Mouse (Mus musculus) neural tube, embryonic 10.5 days (tissue): ENCODE data around the gene Slc6a11.

Source experiments
- DNase-seq: peaks from one replicate; pipeline ENCODE4 v3.0.0-alpha.2; 2017; ENCODE audit warnings: low spot score; ENCODE audit errors: extremely low spot score

Slc6a11 gene

GRCm38 (mm10) chr6:114264426-114264825, 133.4 kb downstream of the Slc6a11 start:
- no peak for DNase-seq

- DNase-seq, result no peak
Measured at GRCm38 (mm10) chr6:114266273-114266672, 135.2 kb downstream of the Slc6a11 start.

GRCm38 (mm10) chr6:114267979-114268378, 136.9 kb downstream of the Slc6a11 start:
- DNase-seq, result no peak

GRCm38 (mm10) chr6:114269589-114269988, 138.5 kb downstream of the Slc6a11 start:
- DNase-seq, result no peak

DNA sequence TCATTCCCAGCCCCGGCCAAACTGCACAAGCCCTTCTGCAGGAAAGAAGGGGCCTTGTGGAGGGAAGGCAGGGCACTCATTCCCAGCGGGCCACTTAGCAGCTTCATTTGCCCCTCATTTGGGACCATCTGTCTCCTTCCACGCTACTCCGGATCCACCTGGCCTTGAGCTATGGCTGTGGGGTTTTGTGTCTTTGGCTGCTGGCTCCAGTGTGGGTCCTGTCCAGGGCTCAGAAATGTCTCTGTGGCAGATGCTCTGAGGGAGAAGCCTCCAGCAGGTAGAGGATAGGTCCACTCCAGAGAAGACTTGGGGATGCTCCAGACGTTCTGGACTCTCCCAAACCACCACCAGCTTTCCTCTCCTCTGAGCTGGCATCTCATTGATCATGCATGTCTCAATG, 139.8 kb downstream of the Slc6a11 start:
- DNase-seq, result no peak

GRCm38 (mm10) chr6:114272279-114272678, 141.2 kb downstream of the Slc6a11 start:
- DNase-seq, result no peak

GRCm38 (mm10) chr6:114273997-114274728, 143.1 kb downstream of the Slc6a11 start:
- DNase-seq, result no peak

DNA sequence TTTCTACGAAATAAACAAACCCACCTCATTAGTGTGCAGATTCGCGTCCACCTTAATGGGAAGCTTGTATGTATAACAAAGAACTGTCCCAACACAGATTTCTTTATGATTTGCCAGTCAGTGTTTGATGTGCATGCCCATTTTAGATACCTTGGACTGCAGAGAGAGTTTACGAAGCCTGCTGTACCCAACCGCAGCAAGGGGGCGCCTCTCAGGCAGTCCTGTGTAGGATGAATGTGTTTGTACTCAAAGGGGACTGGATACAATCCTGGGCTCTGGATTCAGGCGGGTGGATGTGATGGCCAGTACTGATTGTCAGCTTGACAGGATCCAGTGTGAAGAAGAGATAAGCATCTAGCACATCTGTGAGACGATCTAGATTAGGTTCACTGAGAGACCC, 144.8 kb downstream of the Slc6a11 start:
- no peak for DNase-seq

- peak; percentile 61 for DNase-seq
Measured at GRCm38 (mm10) chr6:114282469-114283277, 151.6 kb downstream of the Slc6a11 start, which contains the start of gene Slc6a1. Slc6a1 (plus strand) TSS chr6:114282635.

DNA sequence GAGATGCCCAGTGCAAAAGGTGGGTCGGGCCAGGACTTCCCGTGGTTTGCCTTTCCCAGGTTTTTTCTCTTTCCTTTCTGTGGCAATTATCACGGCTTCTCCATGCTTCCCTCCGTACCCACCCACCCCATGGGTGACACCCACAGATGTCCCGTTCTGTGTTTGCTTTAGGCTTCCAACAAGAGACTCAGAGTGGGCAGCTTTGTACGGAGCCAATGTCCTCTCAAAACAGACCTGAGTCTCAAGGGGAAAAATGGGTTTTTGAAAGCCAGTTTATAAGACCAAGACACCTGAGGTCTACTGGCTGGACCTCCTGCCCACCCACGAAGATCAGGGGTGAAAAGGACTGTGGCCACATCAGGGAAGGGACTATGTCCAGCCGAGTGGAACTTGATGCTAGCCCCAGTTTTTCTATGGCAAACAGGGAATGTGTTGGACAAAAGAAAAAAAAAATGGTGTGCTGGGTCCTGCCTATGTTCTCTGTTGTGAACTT, 152.3 kb downstream of the Slc6a11 start:
- no peak for DNase-seq

- DNase-seq, result peak; percentile 32
Measured at GRCm38 (mm10) chr6:114283927-114284703, 153.1 kb downstream of the Slc6a11 start.

DNA sequence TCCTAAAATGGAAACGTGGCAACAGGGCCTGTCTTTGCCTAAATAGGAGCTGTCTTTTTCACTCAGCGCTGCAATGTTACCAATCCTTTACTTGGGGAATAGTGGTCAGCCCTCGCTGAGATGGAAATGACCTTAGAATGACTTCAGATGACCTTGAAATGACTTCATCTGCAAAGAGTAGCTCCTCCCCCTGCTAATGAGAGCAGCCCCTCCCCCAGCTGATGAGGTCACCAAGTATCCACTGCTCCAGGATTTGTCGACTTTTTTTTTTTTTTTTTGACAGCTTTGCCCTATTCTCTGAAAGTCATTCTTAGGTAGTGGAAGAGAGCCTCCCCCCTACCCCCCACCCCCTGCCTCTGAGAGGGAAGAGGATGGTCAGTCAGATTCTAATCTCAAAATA, 154.4 kb downstream of the Slc6a11 start:
- no peak for DNase-seq

DNA sequence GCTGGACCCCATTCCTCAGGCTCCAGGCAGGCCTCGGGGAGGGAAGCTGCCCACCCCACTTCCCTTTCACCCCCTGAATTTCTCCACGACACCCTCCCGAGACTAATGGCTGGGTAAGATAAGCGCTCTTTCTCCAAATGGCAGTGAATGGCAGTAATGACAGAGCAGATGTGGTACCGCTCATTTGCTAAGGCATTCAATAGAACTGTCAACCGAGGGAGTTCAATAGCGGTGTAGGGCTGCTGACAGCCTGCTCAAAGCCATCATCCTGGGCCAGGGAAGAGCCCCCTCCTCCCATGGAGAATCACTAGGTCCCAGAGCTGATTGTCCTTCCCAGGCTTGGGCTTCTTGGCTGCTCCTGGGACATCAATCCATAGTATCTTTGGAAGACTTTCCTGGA, 158.1 kb downstream of the Slc6a11 start:
- DNase-seq, result no peak

- DNase-seq, result peak; percentile 62
Measured at GRCm38 (mm10) chr6:114290184-114290583, 159.1 kb downstream of the Slc6a11 start.

DNA sequence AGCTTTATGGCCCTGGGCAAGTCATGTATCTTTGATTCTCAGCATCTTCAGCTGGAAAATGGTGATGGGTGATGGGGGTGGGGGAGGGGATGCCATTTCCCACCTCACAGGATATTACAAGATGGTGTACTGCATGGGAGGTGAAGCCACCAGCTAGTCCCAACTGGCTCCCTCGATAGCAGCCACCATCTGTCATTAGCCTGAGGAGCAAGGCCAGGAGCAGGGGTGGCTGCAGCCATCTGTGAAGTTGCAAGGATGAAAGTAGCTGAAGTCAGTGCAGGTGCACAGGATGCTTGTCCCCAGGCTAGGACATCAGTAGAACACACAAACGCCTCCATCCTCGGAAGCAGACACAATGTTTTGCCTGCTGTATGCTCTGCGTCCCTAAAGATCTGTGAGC, 159.9 kb downstream of the Slc6a11 start:
- no peak for DNase-seq

DNA sequence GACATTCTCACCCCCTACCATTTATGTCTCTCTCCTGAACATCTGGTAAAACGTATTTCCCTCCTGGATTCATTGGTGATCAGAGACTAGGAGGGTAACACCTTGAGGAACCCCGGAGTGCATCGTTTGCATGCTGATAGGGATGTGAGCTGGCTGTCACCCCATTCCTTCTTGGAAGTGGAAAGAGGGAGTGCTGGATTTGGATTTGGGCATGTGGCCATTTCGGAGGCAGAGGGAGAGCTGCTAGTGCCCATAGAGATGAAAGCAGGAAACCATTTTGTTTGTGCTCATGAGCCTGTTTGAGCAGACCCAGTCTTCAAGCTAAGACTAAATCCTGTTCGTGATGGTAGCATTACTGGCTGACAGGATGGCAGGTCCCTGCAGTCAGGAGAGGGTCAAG, 160.4 kb downstream of the Slc6a11 start:
- DNase-seq, result no peak

- no peak for DNase-seq
Measured at GRCm38 (mm10) chr6:114293511-114293910, 162.5 kb downstream of the Slc6a11 start.

DNA sequence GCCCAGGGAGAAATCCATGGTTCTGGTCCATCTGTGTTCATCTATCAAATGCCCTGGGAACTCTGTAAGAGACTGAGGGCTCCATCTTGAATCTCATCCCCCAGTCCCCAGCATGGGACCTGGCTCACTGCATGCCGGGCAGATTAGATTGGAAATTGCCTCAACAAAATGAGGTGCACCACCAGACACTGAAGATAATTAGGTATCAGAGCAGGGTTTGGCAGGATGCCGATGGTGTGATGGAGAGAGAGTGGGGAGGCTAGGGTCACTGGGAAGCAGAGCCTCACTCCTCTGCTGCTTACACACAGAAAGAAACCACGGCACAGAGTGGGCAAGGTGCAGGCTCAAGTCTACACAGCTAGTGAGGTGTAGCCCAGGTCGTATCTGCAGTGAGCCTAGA, 164.0 kb downstream of the Slc6a11 start:
- DNase-seq, result no peak

DNA sequence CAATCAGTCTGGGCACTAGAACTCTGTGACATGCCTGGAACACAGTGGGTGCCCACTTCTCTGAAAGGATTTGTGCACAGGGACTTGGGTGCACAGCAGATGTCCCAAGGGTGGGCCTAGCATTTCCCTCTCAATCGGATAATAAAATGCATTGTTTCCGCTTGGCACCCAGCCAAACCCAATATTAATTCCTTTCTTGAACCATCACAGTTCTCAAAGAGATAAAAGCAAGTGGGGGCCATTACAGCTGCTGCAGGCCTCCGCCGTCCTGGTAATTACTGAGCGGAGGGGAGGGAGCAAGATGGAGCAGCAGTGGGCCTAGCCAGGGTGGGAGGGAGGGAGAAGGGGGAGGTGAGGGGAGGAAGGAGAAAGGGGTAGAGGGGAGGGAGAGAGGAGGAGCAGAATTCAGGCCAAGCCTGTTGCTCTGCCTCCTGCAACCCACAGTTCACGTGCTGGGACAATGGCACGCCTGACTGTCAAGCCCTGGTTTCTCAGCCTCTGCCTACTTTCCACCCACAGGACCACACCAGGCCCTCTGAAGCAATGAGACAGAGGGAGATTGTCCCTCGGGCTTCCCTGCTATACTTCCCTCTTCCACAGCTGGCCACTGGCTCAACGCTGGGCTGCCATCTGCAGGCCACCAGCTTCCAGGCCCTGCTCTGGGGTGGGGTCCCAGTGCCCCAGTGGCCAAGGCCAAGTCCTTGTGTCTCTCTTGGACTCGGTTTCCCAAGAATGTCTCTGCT, 166.4 kb downstream of the Slc6a11 start:
- no peak for DNase-seq
